Comparison of ENCODE assay signal across 33 mouse cellular contexts in the genomic region with DNA sequence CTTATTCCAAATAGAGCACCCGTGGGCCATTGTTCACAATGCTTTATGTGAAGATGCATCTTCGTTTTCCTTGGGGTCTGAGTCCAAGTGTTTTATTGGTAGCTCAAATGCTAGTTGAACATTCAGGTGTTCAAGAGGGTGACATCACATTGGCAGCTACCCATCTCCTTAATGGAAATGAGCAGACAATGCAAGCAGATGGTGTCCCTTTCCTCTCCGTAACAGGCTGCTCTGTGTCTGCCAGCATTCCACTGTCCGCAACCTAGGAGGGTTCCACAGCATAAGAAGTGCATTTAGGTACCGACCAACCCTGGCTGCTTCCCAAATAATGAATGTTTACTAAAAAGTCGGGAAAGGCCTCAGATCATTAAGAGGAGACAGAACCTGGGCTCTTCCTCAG. TPM values are rescaled to one million over a fixed set of nuclear protein-coding genes. Genes with fewer than 3 reads are reported as not detected.
DNase-seq lines count a peak whose midpoint lies in the region; ATAC-seq and TF ChIP-seq lines count a peak whose summit lies in the region.
"Had no signal": no experiment of that assay in that cellular context is flagged by ENCODE, and none has a peak within 500 bp of the region (broad histone marks: within the 10 kb centered on the region; RNA-seq: fewer than 3 reads in every experiment).

No protein-coding gene starts in this region.

- no peak for TF ChIP-seq POLR2A in cerebellum, adult 2 months (IDR thresholded peaks at IDR 0.05; ENCODE audit: borderline replicate concordance, insufficient read depth, low read length)

- H3K4me1 ChIP-seq in cerebellum, adult 2 months (ENCODE audit: control insufficient read depth, insufficient read depth, low read length): peaks cover 16% of the 10 kb centered on the region; the same call in 1 of the 2 replicates
- H3K4me1 ChIP-seq: embryonic facial prominence, embryonic 15.5 days; intestine, embryonic 15.5 days; limb, embryonic 10.5 days; limb, embryonic 15.5 days; liver, embryonic 13.5 days; megakaryocyte, embryonic 14.5 days; midbrain, embryonic 12.5 days had no signal

- no peak for TF ChIP-seq CTCF in cerebellum, adult 2 months (IDR thresholded peaks at IDR 0.05; ENCODE audit: borderline replicate concordance, insufficient read depth, low read depth, low read length)

- H3K4me3 ChIP-seq in cerebellum, adult 2 months (replicated peaks; ENCODE audit: insufficient read depth, low read depth, low read length): no peak overlapping the region
- H3K4me3 ChIP-seq: embryonic facial prominence, embryonic 15.5 days; forebrain, embryonic 13.5 days; heart, embryonic 12.5 days; hindbrain, embryonic 15.5 days; intestine, embryonic 15.5 days; limb, embryonic 10.5 days; limb, embryonic 15.5 days; liver, embryonic 13.5 days; megakaryocyte, embryonic 14.5 days; midbrain, embryonic 12.5 days had no signal

- H3K27me3 ChIP-seq in cerebellum, adult 2 months (ENCODE audit: control insufficient read depth, insufficient read depth, low read length): no peaks in the 10 kb centered on the region
- H3K27me3 ChIP-seq: embryonic facial prominence, embryonic 15.5 days; forebrain, embryonic 13.5 days; heart, embryonic 12.5 days; hindbrain, embryonic 15.5 days; intestine, embryonic 15.5 days; limb, embryonic 15.5 days had no signal

- no peak for DNase-seq in cerebellum, postnatal 4 days (ENCODE audit: low spot score in 2 of 2)
- peak; percentile 98 for DNase-seq in brain, adult 2 months (ENCODE audit: low read depth, low spot score)
- DNase-seq in cerebellum, adult 2 months: peak; percentile 82 to 97
- peak; percentile 80 to 89 for DNase-seq in cerebellum, postnatal 14 days
- no peak for DNase-seq in layer of hippocampus, postnatal 36 days
- DNase-seq in ovary, postnatal 14 days (ENCODE audit: low spot score): no peak
- no peak for DNase-seq in right cerebral cortex, postnatal 25 days
- DNase-seq: adrenal gland, adult 2 months; gastrocnemius, postnatal 36 days; heart, adult 18-20 months; heart, postnatal 4 days; kidney, adult 2 months; kidney, postnatal 4 days; liver, embryonic 13.5 days; lung, adult 18-20 months; lung, postnatal 4 days; retina, postnatal 1 day; right cerebral cortex, postnatal 14 days; spleen, adult 18-20 months; thymus, postnatal 14 days had no signal

- peak; percentile 89 for ATAC-seq in cerebellum, adult (ENCODE audit: insufficient number of reproducible peaks, low FRiP score, low TSS enrichment)
- ATAC-seq: activated CD4-positive, CD25-positive, alpha-beta regulatory T cell, adult 4 months; forebrain, embryonic 13.5 days; intestine, embryonic 15.5 days; lung, postnatal 0 days had no signal

- H3K27ac ChIP-seq in cerebellum, adult 2 months (ENCODE audit: insufficient read depth, low read length): no peak overlapping the region; the same call in 1 of the 2 replicates
- H3K27ac ChIP-seq: embryonic facial prominence, embryonic 15.5 days; forebrain, embryonic 13.5 days; hindbrain, embryonic 15.5 days; intestine, embryonic 15.5 days; limb, embryonic 10.5 days; limb, embryonic 15.5 days; liver, embryonic 13.5 days; midbrain, embryonic 12.5 days had no signal

- WGBS in cerebellum, adult 2 months: 7% methylated on average over 6 of the region's 6 CpGs

RNA-seq across cellular contexts. Expression of a gene that starts 26.7 kb away (rescaled TPM):
- 99.5 and 99.6 TPM in 2 replicates for polyA plus RNA-seq in cerebellum, adult 2 months (2012; rRNA removed)
- total RNA-seq in layer of hippocampus, postnatal 36 days (2021): 100 to 1,000 TPM; 104 to 109 TPM
- total RNA-seq: monocyte, adult 5-6 weeks had no signal

RNA-seq across cellular contexts. Expression of a gene that starts 51.4 kb away (rescaled TPM):
- 29.3 and 29.8 TPM in 2 replicates for polyA plus RNA-seq in cerebellum, adult 2 months (2012; rRNA removed)
- 10 to 100 TPM; 26.7 to 27.7 TPM for total RNA-seq in layer of hippocampus, postnatal 36 days (2021)

Comparison
In these comparisons a context has a peak if more than half of its experiments do, and no peak if none do; other contexts are left out.
1. DNase-seq: peak in brain, adult 2 months (single experiment), cerebellum, adult 2 months (2 of 2) and cerebellum, postnatal 14 days (2 of 2); none in cerebellum, postnatal 4 days (0 of 2), layer of hippocampus, postnatal 36 days (0 of 2), ovary, postnatal 14 days (single experiment) and right cerebral cortex, postnatal 25 days (single experiment).